Mouse (Mus musculus) forebrain, embryonic 11.5 days (tissue): ENCODE measurements at regions not wholly inside any gene's neighbourhood (a gene's known extent, or its start where the extent isn't known, plus 50 kb on each side); places are given as distances from the start of the nearest gene placed in this dataset.

Source experiments
- ATAC-seq: fragments of 200-750 bp; cut with Nextera tagmentation; replicated peaks from 2 replicates; pipeline ENCODE4 v1.8.0; 2017; ENCODE audit warnings: moderate TSS enrichment; ENCODE audit not compliant: low FRiP score
- DNase-seq: peaks from one replicate; pipeline ENCODE4 v3.0.0-alpha.2; 2017; ENCODE audit warnings: low spot score
- H3K27ac ChIP-seq: fragments of 300-500 bp; sonication (generic); 2 replicates; pipeline ENCODE4 v1.5.1; 2014; ENCODE audit warnings: low read depth, low read length
- H3K27me3 ChIP-seq: fragments of 300-500 bp; sonication (generic); 2 replicates; pipeline ENCODE4 v1.6.1; 2014; ENCODE audit warnings: mild to moderate bottlenecking, low read length, mixed read lengths; ENCODE audit not compliant: control insufficient read depth, insufficient read depth
- H3K36me3 ChIP-seq: fragments of 300-500 bp; sonication (generic); 2 replicates; pipeline ENCODE4 v1.6.1; 2014; ENCODE audit warnings: mild to moderate bottlenecking, low read length, moderate library complexity, mixed read lengths; ENCODE audit not compliant: control insufficient read depth, insufficient read depth
- H3K4me1 ChIP-seq: fragments of 300-500 bp; sonication (generic); replicated peaks from 2 replicates; pipeline ENCODE4 v1.6.1; 2014; ENCODE audit warnings: low read length, mixed read lengths; ENCODE audit not compliant: control insufficient read depth, insufficient read depth
- H3K4me2 ChIP-seq: fragments of 300-500 bp; sonication (generic); 2 replicates; pipeline ENCODE4 v1.6.1; 2014; ENCODE audit warnings: low read depth, mild to moderate bottlenecking, low read length, moderate library complexity, mixed read lengths; ENCODE audit not compliant: severe bottlenecking
- H3K4me3 ChIP-seq: fragments of 300-500 bp; sonication (generic); 2 replicates; pipeline ENCODE4 v1.5.1; 2014; ENCODE audit warnings: low read depth, low read length
- H3K9ac ChIP-seq: fragments of 300-500 bp; sonication (generic); 2 replicates; pipeline ENCODE4 v1.6.1; 2014; ENCODE audit warnings: low read length
- H3K9me3 ChIP-seq: fragments of 300-500 bp; sonication (generic); 2 replicates; pipeline ENCODE4 v1.6.1; 2016; ENCODE audit warnings: low read length, mixed read lengths; ENCODE audit not compliant: control insufficient read depth
- WGBS: fragments of 180-500 bp; shearing (Covaris S2); extraction: QIAGEN DNeasy Blood & Tissue Kit; methylation state at CpG from one replicate; pipeline ENCODE4 v1.1.7; 2014; 5-methylcytosine and 5-hydroxymethylcytosine counted together

DNA sequence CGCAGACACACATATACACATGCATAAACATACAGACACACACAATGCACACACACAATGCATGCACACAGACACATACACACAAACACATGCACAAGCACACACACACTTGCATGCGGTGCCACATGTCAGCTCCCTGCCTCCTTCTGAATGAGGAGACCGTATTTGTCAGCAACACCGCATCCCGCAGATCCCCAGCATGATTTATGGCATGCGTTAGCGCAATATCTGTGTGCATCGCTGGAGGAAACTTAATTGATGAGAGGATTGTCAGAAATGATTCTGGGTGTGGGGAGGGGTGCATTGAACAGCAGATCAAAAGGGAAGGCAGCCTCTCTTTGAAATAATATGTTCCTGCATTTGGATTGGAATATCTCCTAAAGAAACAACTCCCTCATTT, 150.3 kb upstream of the Cdh4 start:
- DNase-seq, result no peak
- no peak for ATAC-seq
- no peak overlapping the region for H3K9ac ChIP-seq
- H3K27ac ChIP-seq, result no peak overlapping the region
- no peaks in the 10 kb centered on the region for H3K27me3 ChIP-seq
- H3K4me2 ChIP-seq, result no peak overlapping the region
- 90% methylated on average over 8 of the region's 8 CpGs for WGBS
- peaks cover 6% of the 10 kb centered on the region; the same call in 1 of the 2 replicates for H3K4me1 ChIP-seq
- no peak overlapping the region for H3K4me3 ChIP-seq
- H3K9me3 ChIP-seq, result no peaks in the 10 kb centered on the region
- no peaks in the 10 kb centered on the region for H3K36me3 ChIP-seq

DNA sequence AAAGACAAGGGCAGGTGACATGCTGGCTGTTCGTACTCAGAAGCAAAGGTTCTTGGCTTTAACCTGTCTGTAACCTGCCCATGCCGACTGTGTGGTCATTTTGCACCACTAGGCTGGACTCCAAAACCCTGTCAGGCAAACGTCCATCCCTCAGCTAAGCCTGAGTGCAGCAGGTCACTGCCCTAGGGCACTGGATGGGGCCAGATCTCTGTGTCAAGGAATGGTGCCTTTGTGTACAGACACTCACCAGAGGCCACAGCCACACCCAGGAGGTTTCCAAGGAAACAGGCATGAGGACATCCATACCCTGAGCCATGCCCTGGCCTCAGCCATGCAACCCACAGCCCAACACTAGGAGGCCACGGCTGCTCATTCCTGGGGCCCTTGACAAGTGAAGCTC, 149.7 kb upstream of the Cdh4 start:
- Histone ChIP-seq H3K9me3 (no peaks in the 10 kb centered on the region), H3K27ac (no peak overlapping the region), H3K36me3 (no peaks in the 10 kb centered on the region), H3K4me1 (peaks cover 9% of the 10 kb centered on the region; the same call in 1 of the 2 replicates), H3K27me3 (no peaks in the 10 kb centered on the region), H3K4me3 (no peak overlapping the region), H3K9ac (no peak overlapping the region), H3K4me2 (no peak overlapping the region)
- WGBS, result 52% methylated on average over 4 of the region's 4 CpGs
- DNase-seq, result no peak
- no peak for ATAC-seq

- DNase-seq (no peak), ATAC-seq (no peak)
- 65% methylated on average over 8 of the region's 8 CpGs for WGBS
- Histone ChIP-seq H3K9ac (no peak overlapping the region), H3K4me1 (peaks cover 9% of the 10 kb centered on the region; the same call in 1 of the 2 replicates), H3K9me3 (no peaks in the 10 kb centered on the region), H3K4me2 (no peak overlapping the region), H3K27ac (no peak overlapping the region), H3K36me3 (no peaks in the 10 kb centered on the region), H3K4me3 (no peak overlapping the region), H3K27me3 (no peaks in the 10 kb centered on the region)
Measured at GRCm38 (mm10) chr2:179293114-179293513, 149.1 kb upstream of the Cdh4 start.

- H3K36me3 ChIP-seq, result no peaks in the 10 kb centered on the region
- H3K27ac ChIP-seq, result peak overlapping the region; percentile 53; the same call in 1 of the 2 replicates
- 15% methylated on average over 9 of the region's 9 CpGs for WGBS
- peak; percentile 83 for ATAC-seq
- no peak overlapping the region for H3K9ac ChIP-seq
- no peaks in the 10 kb centered on the region for H3K9me3 ChIP-seq
- no peak overlapping the region for H3K4me2 ChIP-seq
- H3K4me3 ChIP-seq, result no peak overlapping the region
- H3K4me1 ChIP-seq, result peaks cover 7% of the 10 kb centered on the region; the same call in 1 of the 2 replicates
- DNase-seq, result peak; percentile 64
- no peaks in the 10 kb centered on the region for H3K27me3 ChIP-seq
Measured at GRCm38 (mm10) chr2:179297057-179297456, 145.2 kb upstream of the Cdh4 start.

DNA sequence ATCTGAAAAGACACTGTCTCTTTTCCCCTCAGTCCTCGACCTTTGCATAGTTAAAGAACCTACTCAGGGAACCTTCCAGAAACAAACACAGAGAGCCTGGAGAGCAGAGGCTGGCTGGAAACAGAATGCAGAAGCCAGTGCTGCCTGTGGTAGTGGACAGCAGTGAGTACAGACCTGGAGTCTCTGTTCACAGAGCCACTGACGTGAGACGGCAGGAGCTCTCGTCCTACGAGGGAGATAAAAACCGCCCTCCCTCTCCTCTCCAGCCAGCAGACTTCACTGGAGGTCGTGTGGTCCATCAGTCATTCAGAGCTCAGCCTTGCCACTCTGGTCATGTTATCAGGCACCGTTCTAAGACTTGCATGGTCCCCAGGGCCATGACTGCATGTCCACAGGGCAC, 138.5 kb upstream of the Cdh4 start:
- Histone ChIP-seq H3K9ac (no peak overlapping the region), H3K36me3 (no peaks in the 10 kb centered on the region), H3K27me3 (no peaks in the 10 kb centered on the region; the same call in 1 of the 2 replicates), H3K4me3 (no peak overlapping the region), H3K27ac (no peak overlapping the region), H3K9me3 (no peaks in the 10 kb centered on the region), H3K4me2 (no peak overlapping the region), H3K4me1 (peaks cover 15% of the 10 kb centered on the region)
- ATAC-seq, result no peak
- WGBS, result 65% methylated on average over 8 of the region's 8 CpGs
- no peak for DNase-seq

- H3K4me2 ChIP-seq, result no peak overlapping the region
- no peaks in the 10 kb centered on the region; the same call in 1 of the 2 replicates for H3K27me3 ChIP-seq
- WGBS, result 7% methylated on average over 11 of the region's 11 CpGs
- H3K36me3 ChIP-seq, result no peaks in the 10 kb centered on the region
- no peak overlapping the region for H3K27ac ChIP-seq
- peak; percentile 81 for ATAC-seq
- peak; percentile 68 for DNase-seq
- no peak overlapping the region for H3K4me3 ChIP-seq
- H3K9me3 ChIP-seq, result no peaks in the 10 kb centered on the region
- H3K4me1 ChIP-seq, result peaks cover 15% of the 10 kb centered on the region
- H3K9ac ChIP-seq, result no peak overlapping the region
Measured at GRCm38 (mm10) chr2:179307286-179307931, 134.8 kb upstream of the Cdh4 start.

GRCm38 (mm10) chr2:179307932-179308303, 134.3 kb upstream of the Cdh4 start:
- no peak overlapping the region for H3K9ac ChIP-seq
- WGBS, result 56% methylated on average over 3 of the region's 3 CpGs
- no peaks in the 10 kb centered on the region for H3K9me3 ChIP-seq
- ATAC-seq (0 out of 2 replicates have a peak, but pooled peaks have one; percentile 10), DNase-seq (no peak)
- H3K27me3 ChIP-seq, result no peaks in the 10 kb centered on the region; the same call in 1 of the 2 replicates
- no peak overlapping the region for H3K4me2 ChIP-seq
- H3K4me3 ChIP-seq, result no peak overlapping the region
- H3K27ac ChIP-seq, result no peak overlapping the region
- peaks cover 15% of the 10 kb centered on the region for H3K4me1 ChIP-seq
- no peaks in the 10 kb centered on the region for H3K36me3 ChIP-seq

DNA sequence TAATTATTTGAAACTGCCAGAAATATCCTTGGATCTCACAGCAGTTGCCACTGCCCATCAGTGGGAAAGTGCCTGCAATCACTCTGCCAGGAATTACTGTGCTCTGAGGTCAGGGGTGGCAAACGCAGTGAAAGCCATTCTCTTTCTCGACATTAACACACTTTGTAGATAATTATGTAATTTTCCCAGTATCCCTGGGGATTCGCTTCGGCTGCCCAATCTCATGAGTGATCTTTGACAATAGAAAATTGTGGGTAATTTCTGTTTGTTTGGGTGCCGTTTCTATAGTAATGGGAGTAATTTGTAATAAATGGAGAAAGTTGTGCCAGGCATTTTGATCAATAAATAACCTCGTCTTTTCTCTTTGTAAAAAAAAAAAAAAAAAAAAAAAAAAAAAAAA, 124.2 kb upstream of the Cdh4 start:
- H3K36me3 ChIP-seq, result no peaks in the 10 kb centered on the region
- H3K4me3 ChIP-seq, result no peak overlapping the region
- no peaks in the 10 kb centered on the region for H3K9me3 ChIP-seq
- no peaks in the 10 kb centered on the region for H3K4me1 ChIP-seq
- WGBS, result 47% methylated on average over 6 of the region's 6 CpGs
- no peak overlapping the region for H3K9ac ChIP-seq
- DNase-seq (no peak), ATAC-seq (no peak)
- H3K27ac ChIP-seq, result no peak overlapping the region
- H3K4me2 ChIP-seq, result no peak overlapping the region
- H3K27me3 ChIP-seq, result no peaks in the 10 kb centered on the region

- Histone ChIP-seq H3K9ac (no peak overlapping the region), H3K36me3 (no peaks in the 10 kb centered on the region), H3K27me3 (no peaks in the 10 kb centered on the region), H3K4me2 (no peak overlapping the region), H3K4me3 (no peak overlapping the region), H3K9me3 (no peaks in the 10 kb centered on the region), H3K27ac (no peak overlapping the region), H3K4me1 (no peaks in the 10 kb centered on the region)
- WGBS, result 50% methylated on average over 5 of the region's 5 CpGs
- ATAC-seq (no peak), DNase-seq (no peak)
Measured at GRCm38 (mm10) chr2:179325242-179325641, 117.0 kb upstream of the Cdh4 start.
